ENCODE assay signal across 9 mouse cellular contexts in genomic region chr2:165367868-165368439, GRCm38 (mm10). TPM values are rescaled to one million over a fixed set of nuclear protein-coding genes. Genes with fewer than 3 reads are reported as not detected.
DNase-seq lines count a peak whose midpoint lies in the region; ATAC-seq and TF ChIP-seq lines count a peak whose summit lies in the region.
"Had no signal": no experiment of that assay in that cellular context is flagged by ENCODE, and none has a peak within 500 bp of the region (broad histone marks: within the 10 kb centered on the region; RNA-seq: fewer than 3 reads in every experiment).

No protein-coding gene starts in this region.

- under 1% methylated on average over 13 of the region's 13 CpGs for WGBS in embryonic facial prominence, embryonic 14.5 days
- 5% methylated on average over 12 of the region's 13 CpGs for WGBS in intestine, postnatal 0 days
- WGBS in midbrain, embryonic 14.5 days: 0% methylated on average over 13 of the region's 13 CpGs

- no peaks in the 10 kb centered on the region for H3K9me3 ChIP-seq in embryonic facial prominence, embryonic 14.5 days (ENCODE audit: control insufficient read depth, low read length)
- H3K9me3 ChIP-seq in intestine, postnatal 0 days (ENCODE audit: control insufficient read depth): peaks cover 2% of the 10 kb centered on the region; the same call in 1 of the 2 replicates
- H3K9me3 ChIP-seq in midbrain, embryonic 14.5 days (ENCODE audit: control insufficient read depth, low read length): no peaks in the 10 kb centered on the region

- no peaks in the 10 kb centered on the region for H3K36me3 ChIP-seq in embryonic facial prominence, embryonic 14.5 days (ENCODE audit: control insufficient read depth, insufficient read depth, low read length)
- no peaks in the 10 kb centered on the region for H3K36me3 ChIP-seq in intestine, postnatal 0 days (ENCODE audit: control insufficient read depth, insufficient read depth)
- no peaks in the 10 kb centered on the region for H3K36me3 ChIP-seq in midbrain, embryonic 14.5 days (ENCODE audit: control insufficient read depth, insufficient read depth, low read length)

- peak overlapping the region; percentile 61 for H3K4me2 ChIP-seq in embryonic facial prominence, embryonic 14.5 days (ENCODE audit: low read depth, low read length)
- H3K4me2 ChIP-seq in intestine, postnatal 0 days (replicated peaks; ENCODE audit: low read depth): peak overlapping the region; percentile 45
- peak overlapping the region; percentile 84 for H3K4me2 ChIP-seq in midbrain, embryonic 14.5 days (ENCODE audit: low read length)

- peaks cover 7% of the 10 kb centered on the region for H3K27me3 ChIP-seq in embryonic facial prominence, embryonic 14.5 days (replicated peaks; ENCODE audit: control insufficient read depth, insufficient read depth, low read length)
- H3K27me3 ChIP-seq in intestine, postnatal 0 days (replicated peaks; ENCODE audit: control insufficient read depth, insufficient read depth, low read length): peaks cover 19% of the 10 kb centered on the region
- no peaks in the 10 kb centered on the region for H3K27me3 ChIP-seq in midbrain, embryonic 14.5 days (ENCODE audit: control insufficient read depth, insufficient read depth, low read length)

- DNase-seq in layer of hippocampus, adult 2 months (ENCODE audit: low spot score in 2 of 2): no peak
- DNase-seq in layer of hippocampus, adult 9-11 months: no peak
- peak; percentile 35 for DNase-seq in embryonic facial prominence, embryonic 14.5 days (ENCODE audit: low spot score)
- peak; percentile 73 for DNase-seq in midbrain, embryonic 14.5 days
- no peak for DNase-seq in frontal cortex, postnatal 14 days (ENCODE audit: low spot score in 2 of 2)
- no peak for DNase-seq in cerebellum, postnatal 4 days (ENCODE audit: low spot score in 2 of 2)
- no peak for DNase-seq in right cerebral cortex, postnatal 25 days

- peak overlapping the region; percentile 51 for H3K9ac ChIP-seq in embryonic facial prominence, embryonic 14.5 days (ENCODE audit: low read depth, low read length)
- no peak overlapping the region for H3K9ac ChIP-seq in intestine, postnatal 0 days (ENCODE audit: low read depth, low read length)
- peak overlapping the region; percentile 85 for H3K9ac ChIP-seq in midbrain, embryonic 14.5 days (replicated peaks; ENCODE audit: low read length)

- no peak for TF ChIP-seq CTCF in layer of hippocampus, adult 2 months (conservative IDR thresholded peaks at IDR 0.05)
- TF ChIP-seq CTCF in intestine, postnatal 0 days (IDR thresholded peaks at IDR 0.05; ENCODE audit: low read depth): no peak

- H3K27ac ChIP-seq in layer of hippocampus, adult 2 months: no peak overlapping the region
- H3K27ac ChIP-seq in embryonic facial prominence, embryonic 14.5 days (replicated peaks; ENCODE audit: low read depth, low read length): no peak overlapping the region
- no peak overlapping the region for H3K27ac ChIP-seq in intestine, postnatal 0 days (ENCODE audit: low read depth, low read length)
- peak overlapping the region; percentile 89 for H3K27ac ChIP-seq in midbrain, embryonic 14.5 days (replicated peaks; ENCODE audit: low read depth, low read length)

- peaks cover 13% of the 10 kb centered on the region for H3K4me1 ChIP-seq in embryonic facial prominence, embryonic 14.5 days (ENCODE audit: control insufficient read depth, insufficient read depth, low read length)
- 0 out of 2 replicates have a peak, but pooled peaks cover 3% of the 10 kb centered on the region for H3K4me1 ChIP-seq in intestine, postnatal 0 days (replicated peaks; ENCODE audit: control insufficient read depth, insufficient read depth, low read length)
- peaks cover 13% of the 10 kb centered on the region for H3K4me1 ChIP-seq in midbrain, embryonic 14.5 days (ENCODE audit: control insufficient read depth, insufficient read depth, low read length)

- peak overlapping the region; percentile 44 for H3K4me3 ChIP-seq in layer of hippocampus, adult 2 months
- H3K4me3 ChIP-seq in embryonic facial prominence, embryonic 14.5 days (ENCODE audit: low read depth, low read length): peak overlapping the region; percentile 35
- H3K4me3 ChIP-seq in intestine, postnatal 0 days (ENCODE audit: low read depth, low read length): peak overlapping the region; percentile 22
- peak overlapping the region; percentile 55 for H3K4me3 ChIP-seq in midbrain, embryonic 14.5 days (replicated peaks; ENCODE audit: low read depth, low read length)

- 0 out of 2 replicates have a peak, but pooled peaks have one; percentile 15 for ATAC-seq in embryonic facial prominence, embryonic 14.5 days (ENCODE audit: low read depth)
- ATAC-seq in intestine, postnatal 0 days: no peak
- peak; percentile 25; the same call in 1 of the 2 replicates for ATAC-seq in midbrain, embryonic 14.5 days (ENCODE audit: low FRiP score, low TSS enrichment)

RNA-seq across cellular contexts. Expression of gene Zfp663, which starts 0.6 kb away (rescaled TPM):
- total RNA-seq in layer of hippocampus, adult 2 months (2021): under 1 TPM in 1 of 2 experiments, not detected in 1; 0.20 TPM
- polyA plus RNA-seq in embryonic facial prominence, embryonic 14.5 days (2014; fragmentation: Nextera tagmentation; extraction: Ambion mirVana): 0.55 and 0.64 TPM in 2 replicates
- 0.23 and 0.44 TPM in 2 replicates for polyA plus RNA-seq in intestine, postnatal 0 days (2015; fragmentation: Nextera tagmentation; extraction: Ambion mirVana)
- 8.4 and 10.8 TPM in 2 replicates for polyA plus RNA-seq in midbrain, embryonic 14.5 days (2014; fragmentation: Nextera tagmentation; extraction: Ambion mirVana)

RNA-seq across cellular contexts. Expression of gene Zfp334, which starts 20.1 kb away (rescaled TPM):
- 10 to 100 TPM; 14.0 to 15.3 TPM for total RNA-seq in layer of hippocampus, adult 2 months (2021)
- polyA plus RNA-seq in embryonic facial prominence, embryonic 14.5 days (2014; fragmentation: Nextera tagmentation; extraction: Ambion mirVana): 8.7 TPM in 2 replicates
- 0.82 and 0.90 TPM in 2 replicates for polyA plus RNA-seq in intestine, postnatal 0 days (2015; fragmentation: Nextera tagmentation; extraction: Ambion mirVana)
- polyA plus RNA-seq in midbrain, embryonic 14.5 days (2014; fragmentation: Nextera tagmentation; extraction: Ambion mirVana): 11.7 and 15.7 TPM in 2 replicates

RNA-seq across cellular contexts. Expression of gene Ocstamp, which starts 32.3 kb away (rescaled TPM):
- not detected for total RNA-seq in layer of hippocampus, adult 2 months (2021)
- polyA plus RNA-seq in embryonic facial prominence, embryonic 14.5 days (2014; fragmentation: Nextera tagmentation; extraction: Ambion mirVana): 0.35 and 1.1 TPM in 2 replicates
- polyA plus RNA-seq in intestine, postnatal 0 days (2015; fragmentation: Nextera tagmentation; extraction: Ambion mirVana): 1.7 and 1.8 TPM in 2 replicates
- 0.08 TPM in 1 of 2 replicates, not detected in the other for polyA plus RNA-seq in midbrain, embryonic 14.5 days (2014; fragmentation: Nextera tagmentation; extraction: Ambion mirVana)
- total RNA-seq: left cerebral cortex, postnatal 10 days had no signal

RNA-seq across cellular contexts. Expression of gene Elmo2, which starts 41.7 kb away (rescaled TPM):
- 100 to 1,000 TPM; 200 to 202 TPM for total RNA-seq in layer of hippocampus, adult 2 months (2021)
- 70.6 and 77.3 TPM in 2 replicates for polyA plus RNA-seq in embryonic facial prominence, embryonic 14.5 days (2014; fragmentation: Nextera tagmentation; extraction: Ambion mirVana)
- 62.2 and 63.6 TPM in 2 replicates for polyA plus RNA-seq in intestine, postnatal 0 days (2015; fragmentation: Nextera tagmentation; extraction: Ambion mirVana)
- 92.3 and 109 TPM in 2 replicates for polyA plus RNA-seq in midbrain, embryonic 14.5 days (2014; fragmentation: Nextera tagmentation; extraction: Ambion mirVana)

Comparison
In these comparisons a context has a peak if more than half of its experiments do, and no peak if none do; other contexts are left out.
1. DNase-seq: peak in embryonic facial prominence, embryonic 14.5 days (single experiment) and midbrain, embryonic 14.5 days (single experiment); none in layer of hippocampus, adult 2 months (0 of 2), layer of hippocampus, adult 9-11 months (single experiment), frontal cortex, postnatal 14 days (0 of 2), cerebellum, postnatal 4 days (0 of 2) and right cerebral cortex, postnatal 25 days (single experiment).
2. Peak in every context shown above with its lines, with median percentiles within 50 percentile points of each other: H3K4me3 ChIP-seq and H3K4me2 ChIP-seq.